Mouse (Mus musculus) induced T-regulatory cell, adult 2 months (primary cell): ENCODE measurements around the gene Dus4l.
"Not testable (repeated sequence)": the region's sequence is repeated elsewhere in the genome, so short reads cannot be mapped to it uniquely, and the experiment has no call there.

Experiments
- DNase-seq: peaks from one replicate; pipeline ENCODE4 v3.0.0-alpha.2; 2012; ENCODE audit warnings: low read depth

The Dus4l gene

GRCm38 (mm10) chr12:31654197-31654964 is at the start of gene Dus4l, which contains the start of gene Cog5:
Gene Dus4l (minus strand): TSS chr12:31654826.
Gene Cog5 (plus strand): TSS chr12:31654869.
- DNase-seq = peak; percentile 97

DNA sequence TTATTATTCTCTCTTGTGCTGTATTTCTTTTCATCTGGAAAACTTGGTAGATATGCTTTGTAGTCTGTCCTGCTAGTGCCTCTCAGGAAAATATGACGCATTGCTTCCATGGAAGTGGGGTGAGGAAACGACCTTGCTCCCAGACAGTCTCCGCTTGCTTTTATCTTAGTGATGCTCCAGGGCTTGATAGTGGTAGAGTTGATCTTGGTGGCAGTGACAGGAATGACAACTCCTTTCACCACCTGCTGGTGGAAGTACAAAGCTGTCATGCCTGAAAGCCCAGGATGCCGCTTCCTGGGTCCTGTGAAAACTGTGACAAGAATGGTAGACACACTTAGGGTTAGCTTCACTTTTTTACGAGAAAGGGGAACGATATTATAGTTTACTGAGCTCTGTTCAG is 49.3 kb upstream of the Dus4l start:
- no peak for DNase-seq

DNA sequence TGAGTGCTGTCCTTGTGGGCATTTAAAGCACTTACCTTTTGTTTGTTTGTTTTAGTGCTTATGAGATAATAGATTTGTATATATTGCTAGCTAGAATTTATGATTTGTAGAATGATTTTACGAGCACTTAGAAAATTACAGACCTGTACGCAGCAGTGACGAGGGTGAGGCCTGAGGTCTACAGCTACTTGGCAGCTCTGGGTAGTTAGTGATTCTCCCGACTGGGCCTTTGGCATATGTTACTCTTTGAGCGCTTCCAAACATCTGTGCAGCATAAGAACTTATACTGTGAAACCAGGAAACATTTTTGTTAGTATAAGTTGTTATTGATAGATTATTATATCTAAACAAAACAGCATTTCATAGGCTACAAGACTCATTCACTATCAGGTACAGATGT is 46.8 kb upstream of the Dus4l start:
- DNase-seq = no peak

DNA sequence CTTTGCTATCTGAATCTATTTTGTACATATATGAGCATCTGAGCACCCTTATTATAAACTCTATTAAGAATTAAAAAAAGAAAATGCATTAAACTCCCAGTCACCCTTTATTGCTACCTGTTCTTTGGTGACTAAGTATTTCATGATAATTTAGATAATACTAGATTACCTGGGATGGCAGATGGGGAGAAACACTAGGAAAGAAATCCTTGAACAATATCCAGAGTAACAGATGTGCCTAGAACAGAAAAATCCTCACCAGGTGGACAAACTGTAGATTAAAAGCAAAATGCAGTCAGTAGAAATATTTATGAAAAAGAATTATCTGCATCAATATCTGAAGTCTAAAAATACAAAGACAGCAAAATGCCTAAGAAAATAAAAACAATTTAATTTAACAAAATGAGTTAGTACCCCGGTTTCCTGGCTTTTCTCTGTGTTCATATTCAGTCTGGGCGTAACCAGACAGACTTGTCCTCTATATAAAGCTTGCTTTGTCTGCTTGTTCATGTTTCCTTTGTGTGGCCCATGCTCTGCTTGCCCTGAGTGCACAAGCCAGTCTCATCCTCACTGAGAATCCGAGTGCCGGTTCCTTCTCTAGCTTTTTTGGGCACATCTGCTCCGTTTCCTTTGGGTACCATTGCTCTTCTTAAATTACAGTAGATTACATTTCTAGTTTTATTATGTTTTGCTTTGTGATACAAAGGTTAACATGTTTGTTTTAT is 46.2 kb upstream of the Dus4l start:
- DNase-seq = no peak

DNA sequence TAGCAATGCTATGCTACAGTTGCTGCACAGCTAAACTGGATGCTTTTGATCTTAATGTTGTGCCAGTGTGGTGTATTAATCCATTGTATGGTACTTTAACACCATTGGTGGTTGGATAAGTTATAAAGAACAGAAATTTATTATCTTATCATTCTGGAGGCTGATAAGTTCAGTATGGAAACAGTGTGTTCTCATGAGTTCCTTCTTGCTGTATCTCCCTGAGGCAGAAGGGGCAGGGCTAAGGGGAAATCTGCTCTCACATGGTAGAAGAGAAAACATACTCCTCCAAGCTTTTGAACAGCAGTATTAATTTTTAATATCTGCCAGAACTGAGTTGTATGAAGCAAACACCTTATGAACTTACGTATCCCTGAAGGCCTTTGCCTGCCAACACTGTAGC is 38.7 kb upstream of the Dus4l start:
- no peak for DNase-seq

GRCm38 (mm10) chr12:31686679-31687078 is 32.1 kb upstream of the Dus4l start:
- DNase-seq = no peak

GRCm38 (mm10) chr12:31667187-31667586 is 12.6 kb upstream of the Dus4l start:
- DNase-seq = no peak

DNA sequence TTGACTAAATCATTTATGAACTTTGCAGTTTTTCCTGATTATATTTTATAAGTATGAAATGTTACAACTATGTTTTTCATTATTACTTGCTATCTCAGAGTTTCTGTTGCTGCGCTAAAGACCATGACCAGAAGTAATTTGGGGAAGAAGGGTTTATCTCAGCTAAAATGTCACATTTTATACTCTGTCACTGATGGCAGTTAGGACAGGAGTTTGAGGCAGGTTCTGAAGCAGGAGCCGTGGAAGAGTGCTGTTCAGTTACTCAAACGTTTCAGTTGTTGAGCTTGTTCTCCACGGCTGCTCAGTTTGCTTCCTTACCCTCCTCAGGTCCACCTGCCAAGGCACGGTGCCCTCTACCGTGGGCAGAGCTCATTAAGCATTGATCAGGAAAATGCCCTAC is 11.4 kb upstream of the Dus4l start:
- no peak for DNase-seq

GRCm38 (mm10) chr12:31656841-31657240 is 2.2 kb upstream of the Dus4l start:
- peak; percentile 46 for DNase-seq

- no peak for DNase-seq
These were observed 395 bp upstream of the Dus4l start for GRCm38 (mm10) chr12:31654965-31655477.

DNA sequence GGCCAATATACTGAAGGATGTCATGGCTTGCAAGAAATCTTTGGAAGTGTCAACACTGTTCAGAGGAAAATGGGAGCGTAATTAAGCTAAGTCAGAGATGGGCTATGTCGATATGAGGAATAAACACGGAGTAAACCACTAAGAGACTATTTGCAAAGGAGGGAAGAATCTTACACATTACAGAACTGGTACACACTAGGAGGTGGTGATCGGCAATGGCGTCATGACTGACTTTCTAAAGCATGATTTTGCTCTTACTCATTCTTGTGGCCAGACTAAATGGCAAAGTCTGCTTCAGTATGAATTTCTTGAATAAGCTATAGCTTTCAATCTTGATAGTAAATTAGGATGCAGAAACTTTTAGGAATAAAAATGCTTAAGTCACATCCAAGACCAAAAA is 1.0 kb downstream of the Dus4l start:
- peak; percentile 29 for DNase-seq

- no peak for DNase-seq
These were observed 19.4 kb downstream of the Dus4l start for GRCm38 (mm10) chr12:31635240-31635607.

GRCm38 (mm10) chr12:31634343-31635239 is 20.0 kb downstream of the Dus4l start, which contains the start of gene Bcap29:
Gene Bcap29 (minus strand): TSS chr12:31634658.
- peak; percentile 88 for DNase-seq

DNA sequence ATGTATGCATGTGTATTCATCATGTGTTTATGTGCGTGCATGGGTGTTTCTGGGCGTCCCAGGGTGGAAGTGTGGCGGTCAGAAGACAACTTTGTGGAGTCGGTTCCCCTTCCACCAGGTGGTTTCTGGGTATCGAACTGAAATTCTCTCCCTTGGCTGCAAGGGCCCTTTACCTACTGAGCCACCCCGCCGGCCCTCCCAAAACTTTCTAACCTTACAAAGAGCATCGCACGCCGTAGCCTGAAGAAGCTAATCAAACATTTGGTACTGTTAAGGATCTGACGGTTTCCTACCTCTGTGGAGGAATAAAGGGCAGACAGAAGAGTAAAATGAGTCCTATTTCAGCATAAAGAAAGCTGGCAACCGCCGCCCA is 20.7 kb downstream of the Dus4l start:
- no peak for DNase-seq

- DNase-seq = not testable (repeated sequence)
These were observed 26.2 kb downstream of the Dus4l start for GRCm38 (mm10) chr12:31628396-31628795.

GRCm38 (mm10) chr12:31625016-31625415 is 29.6 kb downstream of the Dus4l start:
- no peak for DNase-seq

GRCm38 (mm10) chr12:31620106-31620505 is 34.5 kb downstream of the Dus4l start:
- no peak for DNase-seq

GRCm38 (mm10) chr12:31613353-31613752 is 41.3 kb downstream of the Dus4l start:
- no peak for DNase-seq

- DNase-seq = no peak
These were observed 46.5 kb downstream of the Dus4l start for GRCm38 (mm10) chr12:31608138-31608537.

DNA sequence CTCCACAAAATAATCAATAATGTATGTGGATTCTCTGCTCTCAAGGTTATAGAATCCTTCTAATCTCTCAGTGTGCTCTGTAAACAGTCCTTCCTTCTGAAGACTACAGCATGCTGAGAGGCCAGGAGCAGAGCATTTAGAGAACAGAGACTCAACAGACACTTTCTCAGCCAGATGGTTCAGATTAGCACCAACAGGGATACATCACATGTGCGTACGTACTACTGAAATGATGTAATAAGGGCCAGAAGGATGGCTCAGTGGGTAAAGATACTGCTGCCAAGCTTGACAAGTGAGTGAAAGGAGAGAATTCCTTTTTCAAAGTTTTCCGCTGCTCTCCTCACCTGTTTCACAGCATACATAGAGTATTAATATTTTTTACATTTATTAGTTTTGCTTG is 49.7 kb downstream of the Dus4l start:
- DNase-seq = no peak

- DNase-seq = no peak
These were observed 51.0 kb downstream of the Dus4l start for GRCm38 (mm10) chr12:31603586-31603985.

GRCm38 (mm10) chr12:31594296-31594695 is 60.3 kb downstream of the Dus4l start:
- no peak for DNase-seq
